Mouse (Mus musculus) liver, adult 2 months (tissue): ENCODE results near the gene B3galt1.

ENCODE experiments used
- CTCF ChIP-seq: fragments of 200-500 bp; IDR thresholded peaks from 2 replicates; pipeline ENCODE4 v1.5.1; 2011; ENCODE audit warnings: low read depth, low read length, control low read depth
- POLR2A ChIP-seq: fragments of 200-500 bp; IDR thresholded peaks from 2 replicates; pipeline ENCODE4 v1.6.1; 2011; ENCODE audit warnings: low read length, control low read depth; ENCODE audit not compliant: insufficient read depth; ENCODE audit errors: extremely low read depth

- TF ChIP-seq POLR2A (no peak), CTCF (no peak)
These were observed 594.1 kb downstream of the B3galt1 start for GRCm38 (mm10) chr2:68159751-68160150.
